Mouse (Mus musculus): ENCODE measurements at regions not wholly inside any gene's neighbourhood (a gene's known extent, or its start where the extent isn't known, plus 50 kb on each side); places are given as distances from the start of the nearest gene placed in this dataset.

GRCm38 (mm10) chr6:112204956-112205355 lies 68.6 kb upstream of the Lmcd1 start:
- TF ChIP-seq CTCF (IDR thresholded peaks at IDR 0.05; ENCODE audit: low read depth) (no peak), EP300 (IDR thresholded peaks at IDR 0.05; ENCODE audit: low read depth) (no peak)

Data from liver, postnatal 0 days (tissue).